Mouse (Mus musculus) neural tube, embryonic 12.5 days (tissue): ENCODE data around the gene Nrxn2. TPM values are rescaled to one million over a fixed set of nuclear protein-coding genes. Genes with fewer than 3 reads are reported as not detected.

ENCODE experiments used
- ATAC-seq: fragments of 200-750 bp; cut with Nextera tagmentation; 2 replicates; pipeline ENCODE4 v1.8.0; 2017; ENCODE audit warnings: low read depth, mild to moderate bottlenecking, moderate TSS enrichment, moderate library complexity; ENCODE audit not compliant: low FRiP score
- H3K27ac ChIP-seq: fragments of 300-500 bp; sonication (generic); 2 replicates; pipeline ENCODE4 v1.5.1; 2016
- H3K27me3 ChIP-seq: fragments of 300-500 bp; sonication (generic); replicated peaks from 2 replicates; pipeline ENCODE4 v1.6.1; 2016; ENCODE audit warnings: mild to moderate bottlenecking
- H3K36me3 ChIP-seq: fragments of 300-500 bp; sonication (generic); 2 replicates; pipeline ENCODE4 v1.6.1; 2016; ENCODE audit warnings: mild to moderate bottlenecking
- H3K4me1 ChIP-seq: fragments of 300-500 bp; sonication (generic); 2 replicates; pipeline ENCODE4 v1.6.1; 2016
- H3K4me2 ChIP-seq: fragments of 300-500 bp; sonication (generic); replicated peaks from 2 replicates; pipeline ENCODE4 v1.6.1; 2016; ENCODE audit warnings: mild to moderate bottlenecking
- H3K4me3 ChIP-seq: fragments of 300-500 bp; sonication (generic); 2 replicates; pipeline ENCODE4 v1.5.1; 2016
- H3K9ac ChIP-seq: fragments of 300-500 bp; sonication (generic); 2 replicates; pipeline ENCODE4 v1.6.1; 2016; ENCODE audit warnings: mild to moderate bottlenecking
- H3K9me3 ChIP-seq: fragments of 300-500 bp; sonication (generic); 2 replicates; pipeline ENCODE4 v1.6.1; 2016; ENCODE audit warnings: mild to moderate bottlenecking
- WGBS: fragments of 180-500 bp; shearing (Covaris S2); methylation state at CpG from one replicate; pipeline ENCODE4 v1.1.7; 2016; 5-methylcytosine and 5-hydroxymethylcytosine counted together
- polyA plus RNA-seq: library from polyadenylated mRNA; unstranded; fragments of >200 nt; fragmentation: Nextera tagmentation; extraction: Ambion mirVana; gene quantifications from 2 replicates; pipeline ENCODE4 v1.2.1, GENCODE M21; 2016

Gene Nrxn2
- polyA plus RNA-seq, 1 experiment from 2014 or later: 31.2 TPM

GRCm38 (mm10) chr19:6518601-6519000 lies 100.1 kb downstream of the Nrxn2 start:
- Histone ChIP-seq H3K4me1 (peaks cover 42% of the 10 kb centered on the region), H3K4me2 (peak overlapping the region; percentile 32), H3K9ac (no peak overlapping the region), H3K4me3 (no peak overlapping the region), H3K9me3 (no peaks in the 10 kb centered on the region), H3K27ac (no peak overlapping the region; the same call in 1 of the 2 replicates), H3K36me3 (peaks cover 61% of the 10 kb centered on the region), H3K27me3 (no peaks in the 10 kb centered on the region)
- ATAC-seq: no peak
- WGBS: 41% methylated on average over 5 of the region's 5 CpGs

- H3K4me2 ChIP-seq: peak overlapping the region; percentile 32; the same call in 1 of the 2 replicates
- ATAC-seq: 0 out of 2 replicates have a peak, but pooled peaks have one; percentile 26
- H3K27ac ChIP-seq: no peak overlapping the region
- peaks cover 33% of the 10 kb centered on the region for H3K4me1 ChIP-seq
- 53% methylated on average over 2 of the region's 2 CpGs for WGBS
- no peak overlapping the region for H3K4me3 ChIP-seq
- H3K9ac ChIP-seq: no peak overlapping the region
- no peaks in the 10 kb centered on the region for H3K27me3 ChIP-seq
- H3K9me3 ChIP-seq: no peaks in the 10 kb centered on the region
- H3K36me3 ChIP-seq: peaks cover 68% of the 10 kb centered on the region
Measured at GRCm38 (mm10) chr19:6519483-6519882, 101.0 kb downstream of the Nrxn2 start.

GRCm38 (mm10) chr19:6521630-6522029 lies 103.1 kb downstream of the Nrxn2 start:
- Histone ChIP-seq H3K4me1 (peaks cover 23% of the 10 kb centered on the region), H3K9me3 (no peaks in the 10 kb centered on the region), H3K4me3 (no peak overlapping the region), H3K36me3 (peaks cover 77% of the 10 kb centered on the region), H3K9ac (no peak overlapping the region), H3K4me2 (no peak overlapping the region), H3K27me3 (no peaks in the 10 kb centered on the region), H3K27ac (no peak overlapping the region)
- ATAC-seq: no peak
- WGBS: 89% methylated on average over 3 of the region's 3 CpGs

- ATAC-seq: no peak
- peaks cover 21% of the 10 kb centered on the region for H3K4me1 ChIP-seq
- no peaks in the 10 kb centered on the region for H3K9me3 ChIP-seq
- H3K27me3 ChIP-seq: no peaks in the 10 kb centered on the region
- 94% methylated on average over 14 of the region's 14 CpGs for WGBS
- peaks cover 70% of the 10 kb centered on the region for H3K36me3 ChIP-seq
- H3K27ac ChIP-seq: no peak overlapping the region
- H3K9ac ChIP-seq: no peak overlapping the region
- H3K4me3 ChIP-seq: no peak overlapping the region
- H3K4me2 ChIP-seq: no peak overlapping the region
Measured at GRCm38 (mm10) chr19:6522289-6522688, 103.8 kb downstream of the Nrxn2 start.

- Histone ChIP-seq H3K4me2 (no peak overlapping the region), H3K9ac (no peak overlapping the region), H3K27me3 (no peaks in the 10 kb centered on the region), H3K36me3 (peaks cover 59% of the 10 kb centered on the region), H3K4me1 (peaks cover 15% of the 10 kb centered on the region), H3K4me3 (no peak overlapping the region), H3K9me3 (no peaks in the 10 kb centered on the region), H3K27ac (no peak overlapping the region)
- 80% methylated on average over 4 of the region's 4 CpGs for WGBS
- no peak for ATAC-seq
Measured at GRCm38 (mm10) chr19:6525023-6525422, 106.5 kb downstream of the Nrxn2 start.

GRCm38 (mm10) chr19:6526010-6526409 lies 107.5 kb downstream of the Nrxn2 start:
- Histone ChIP-seq H3K9ac (no peak overlapping the region), H3K36me3 (peaks cover 51% of the 10 kb centered on the region), H3K4me1 (peaks cover 22% of the 10 kb centered on the region), H3K27me3 (no peaks in the 10 kb centered on the region), H3K4me2 (no peak overlapping the region), H3K4me3 (no peak overlapping the region), H3K9me3 (no peaks in the 10 kb centered on the region), H3K27ac (no peak overlapping the region)
- no peak for ATAC-seq
- 92% methylated on average over 9 of the region's 9 CpGs for WGBS

- peaks cover 37% of the 10 kb centered on the region for H3K4me1 ChIP-seq
- WGBS: 97% methylated on average over 3 of the region's 3 CpGs
- no peak overlapping the region for H3K4me3 ChIP-seq
- no peaks in the 10 kb centered on the region for H3K9me3 ChIP-seq
- H3K4me2 ChIP-seq: no peak overlapping the region
- ATAC-seq: no peak
- no peaks in the 10 kb centered on the region; the same call in 1 of the 2 replicates for H3K27me3 ChIP-seq
- no peak overlapping the region for H3K9ac ChIP-seq
- H3K27ac ChIP-seq: no peak overlapping the region
- H3K36me3 ChIP-seq: peaks cover 38% of the 10 kb centered on the region
Measured at GRCm38 (mm10) chr19:6527439-6527838, 108.9 kb downstream of the Nrxn2 start.

- Histone ChIP-seq H3K9me3 (no peaks in the 10 kb centered on the region), H3K4me2 (no peak overlapping the region), H3K4me1 (peaks cover 42% of the 10 kb centered on the region), H3K36me3 (peaks cover 32% of the 10 kb centered on the region), H3K4me3 (no peak overlapping the region), H3K9ac (no peak overlapping the region), H3K27ac (no peak overlapping the region), H3K27me3 (peaks cover 5% of the 10 kb centered on the region)
- WGBS: 76% methylated on average over 17 of the region's 17 CpGs
- no peak for ATAC-seq
Measured at GRCm38 (mm10) chr19:6527839-6528531, 109.5 kb downstream of the Nrxn2 start.

GRCm38 (mm10) chr19:6529265-6529985 lies 110.9 kb downstream of the Nrxn2 start:
- H3K9ac ChIP-seq: peak overlapping the region; percentile 21
- 0 out of 2 replicates have a peak overlapping the region, but pooled peaks have one; percentile 16 for H3K4me3 ChIP-seq
- peaks cover 7% of the 10 kb centered on the region for H3K27me3 ChIP-seq
- H3K9me3 ChIP-seq: no peaks in the 10 kb centered on the region
- ATAC-seq: peak; percentile 13; the same call in 1 of the 2 replicates
- H3K4me1 ChIP-seq: peaks cover 55% of the 10 kb centered on the region
- 50% methylated on average over 14 of the region's 14 CpGs for WGBS
- peak overlapping the region; percentile 83 for H3K4me2 ChIP-seq
- H3K27ac ChIP-seq: 0 out of 2 replicates have a peak overlapping the region, but pooled peaks have one; percentile 37
- H3K36me3 ChIP-seq: peaks cover 21% of the 10 kb centered on the region

- no peaks in the 10 kb centered on the region for H3K9me3 ChIP-seq
- 14% methylated on average over 13 of the region's 13 CpGs for WGBS
- ATAC-seq: no peak
- H3K27ac ChIP-seq: no peak overlapping the region; the same call in 1 of the 2 replicates
- H3K27me3 ChIP-seq: peaks cover 7% of the 10 kb centered on the region
- H3K4me3 ChIP-seq: peak overlapping the region; percentile 16
- H3K4me1 ChIP-seq: peaks cover 55% of the 10 kb centered on the region
- peak overlapping the region; percentile 83 for H3K4me2 ChIP-seq
- 0 out of 2 replicates have a peak overlapping the region, but pooled peaks have one; percentile 21 for H3K9ac ChIP-seq
- peaks cover 12% of the 10 kb centered on the region for H3K36me3 ChIP-seq
Measured at GRCm38 (mm10) chr19:6530359-6530758, 111.8 kb downstream of the Nrxn2 start.

GRCm38 (mm10) chr19:6531011-6531631 lies 112.6 kb downstream of the Nrxn2 start:
- Histone ChIP-seq H3K36me3 (peaks cover 8% of the 10 kb centered on the region), H3K4me3 (peak overlapping the region; percentile 49), H3K27me3 (peaks cover 7% of the 10 kb centered on the region), H3K27ac (peak overlapping the region; percentile 75), H3K4me2 (peak overlapping the region; percentile 83), H3K9ac (peak overlapping the region; percentile 86), H3K4me1 (peaks cover 55% of the 10 kb centered on the region), H3K9me3 (no peaks in the 10 kb centered on the region)
- ATAC-seq: peak; percentile 18; the same call in 1 of the 2 replicates
- WGBS: under 1% methylated on average over 56 of the region's 56 CpGs
